Mouse (Mus musculus): ENCODE measurements around the gene Kcnk4.

- TF ChIP-seq POLR2A (IDR thresholded peaks at IDR 0.05; ENCODE audit: extremely low read depth, insufficient read depth, low read length) (no peak), CTCF (IDR thresholded peaks at IDR 0.05; ENCODE audit: low read depth, low read length) (no peak)
These were observed 28.7 kb downstream of the Kcnk4 start for GRCm38 (mm10) chr19:6905498-6906159.
